Mouse (Mus musculus) liver, adult 2 months (tissue): ENCODE results near the gene Cnp. TPM values are rescaled to one million over a fixed set of nuclear protein-coding genes. Genes with fewer than 3 reads are reported as not detected.

ENCODE experiments used
- DNase-seq: peaks from one replicate; pipeline ENCODE4 v3.0.0-alpha.2; 2011; ENCODE audit warnings: low read depth, low spot score; ENCODE audit errors: extremely low read depth
- H3K27ac ChIP-seq: fragments of 200-500 bp; replicated peaks from 2 replicates; pipeline ENCODE4 v1.5.1; 2012; ENCODE audit warnings: low read depth, mild to moderate bottlenecking, control low read depth, inconsistent platforms, low read length; ENCODE audit not compliant: insufficient read depth
- H3K27me3 ChIP-seq: fragments of 200-500 bp; 2 replicates; pipeline ENCODE4 v1.6.1; 2012; ENCODE audit warnings: mild to moderate bottlenecking, moderate library complexity, low read length, inconsistent platforms; ENCODE audit not compliant: control insufficient read depth, insufficient read depth
- H3K36me3 ChIP-seq: fragments of 200-500 bp; 2 replicates; pipeline ENCODE4 v1.6.1; 2012; ENCODE audit warnings: low read length, inconsistent platforms; ENCODE audit not compliant: control insufficient read depth, insufficient read depth
- H3K4me1 ChIP-seq: fragments of 200-500 bp; 2 replicates; pipeline ENCODE4 v1.6.1; 2011; ENCODE audit warnings: low read length; ENCODE audit not compliant: control insufficient read depth, insufficient read depth
- H3K4me3 ChIP-seq: fragments of 200-500 bp; 2 replicates; pipeline ENCODE4 v1.5.1; 2011; ENCODE audit warnings: low read depth, mild to moderate bottlenecking, control low read depth, low read length, moderate library complexity; ENCODE audit not compliant: insufficient read depth
- H3K79me2 ChIP-seq: fragments of 200-500 bp; 2 replicates; pipeline ENCODE4 v1.6.1; 2012; ENCODE audit warnings: inconsistent platforms, mild to moderate bottlenecking, low read length, moderate library complexity; ENCODE audit not compliant: control insufficient read depth, insufficient read depth
- H3K9ac ChIP-seq: fragments of 200-500 bp; 2 replicates; pipeline ENCODE4 v1.6.1; 2012; ENCODE audit warnings: low read depth, mild to moderate bottlenecking, control low read depth, inconsistent platforms, low read length
- CTCF ChIP-seq: fragments of 200-500 bp; IDR thresholded peaks from 2 replicates; pipeline ENCODE4 v1.5.1; 2011; ENCODE audit warnings: low read depth, low read length, control low read depth
- POLR2A ChIP-seq: fragments of 200-500 bp; IDR thresholded peaks from 2 replicates; pipeline ENCODE4 v1.6.1; 2011; ENCODE audit warnings: low read length, control low read depth; ENCODE audit not compliant: insufficient read depth; ENCODE audit errors: extremely low read depth
- WGBS: fragments of 180-500 bp; shearing (Covaris S2); methylation state at CpG from one replicate; pipeline ENCODE4 v1.1.7; 2018; 5-methylcytosine and 5-hydroxymethylcytosine counted together
- polyA plus RNA-seq: library from polyadenylated mRNA; depleted of rRNA; stranded (reverse); fragments of >200 nt; gene quantifications from 2 replicates; pipeline ENCODE4 v1.2.3, GENCODE M21; 2012
- total RNA-seq: library from RNA; depleted of rRNA; stranded (reverse); fragments of >200 nt; gene quantifications from 2 replicates; pipeline ENCODE4 v1.2.3, GENCODE M21; 2014

The Cnp gene
- total and polyA plus RNA-seq, 2 experiments: 11.6 to 17.3 TPM

DNA sequence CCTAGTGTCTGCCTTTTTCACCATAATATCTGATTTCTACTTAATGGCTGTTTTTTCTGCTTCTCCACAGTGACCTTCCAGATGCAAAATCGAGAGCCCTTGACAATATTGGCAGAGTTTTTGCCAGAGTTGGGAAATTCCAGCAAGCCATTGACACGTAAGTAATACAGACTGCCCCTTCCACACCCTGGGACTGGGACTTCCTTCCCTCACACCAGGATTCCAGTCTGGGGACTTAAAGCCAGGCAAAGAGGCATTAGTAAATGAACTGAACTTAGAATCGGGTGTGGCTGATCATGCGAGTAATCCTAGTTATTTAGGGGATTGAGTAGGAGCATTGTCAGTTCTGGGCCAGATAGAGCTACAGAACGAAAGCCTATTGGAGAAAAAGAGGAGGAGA lies 13.0 kb upstream of the Cnp start:
- DNase-seq: no peak
- no peak for TF ChIP-seq CTCF
- WGBS: 74% methylated on average over 5 of the region's 5 CpGs

DNA sequence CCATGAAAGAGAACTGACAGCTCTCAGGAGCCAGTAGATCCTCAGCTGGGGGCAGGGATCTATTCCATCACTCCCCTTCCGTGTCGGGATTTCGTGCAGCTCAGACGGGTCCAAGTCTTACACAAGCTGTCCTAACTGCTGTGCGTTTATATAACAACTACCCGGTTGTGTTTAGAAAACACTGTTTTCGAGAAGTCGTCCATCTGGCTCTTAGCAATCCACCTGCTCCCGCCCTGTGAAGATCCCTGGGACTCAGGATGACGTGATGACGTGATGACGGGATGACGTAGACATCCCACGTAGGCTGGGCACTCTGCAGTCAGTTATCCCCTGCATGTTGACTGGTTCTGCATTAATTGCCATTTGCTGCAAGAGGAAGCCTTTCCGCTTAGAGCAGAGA lies 10.4 kb upstream of the Cnp start:
- TF ChIP-seq CTCF: no peak
- no peak for TF ChIP-seq POLR2A
- Histone ChIP-seq H3K4me1 (no peaks in the 10 kb centered on the region), H3K9ac (no peak overlapping the region), H3K27ac (no peak overlapping the region), H3K36me3 (no peaks in the 10 kb centered on the region), H3K27me3 (no peaks in the 10 kb centered on the region), H3K79me2 (no peaks in the 10 kb centered on the region), H3K4me3 (no peak overlapping the region)
- no peak for DNase-seq
- 83% methylated on average over 15 of the region's 15 CpGs for WGBS

More for the DNA sequence above, 13.0 kb upstream of the Cnp start:
- Histone ChIP-seq H3K27me3 (no peaks in the 10 kb centered on the region), H3K79me2 (no peaks in the 10 kb centered on the region), H3K27ac (no peak overlapping the region), H3K4me1 (no peaks in the 10 kb centered on the region), H3K9ac (no peak overlapping the region), H3K36me3 (no peaks in the 10 kb centered on the region), H3K4me3 (no peak overlapping the region)

DNA sequence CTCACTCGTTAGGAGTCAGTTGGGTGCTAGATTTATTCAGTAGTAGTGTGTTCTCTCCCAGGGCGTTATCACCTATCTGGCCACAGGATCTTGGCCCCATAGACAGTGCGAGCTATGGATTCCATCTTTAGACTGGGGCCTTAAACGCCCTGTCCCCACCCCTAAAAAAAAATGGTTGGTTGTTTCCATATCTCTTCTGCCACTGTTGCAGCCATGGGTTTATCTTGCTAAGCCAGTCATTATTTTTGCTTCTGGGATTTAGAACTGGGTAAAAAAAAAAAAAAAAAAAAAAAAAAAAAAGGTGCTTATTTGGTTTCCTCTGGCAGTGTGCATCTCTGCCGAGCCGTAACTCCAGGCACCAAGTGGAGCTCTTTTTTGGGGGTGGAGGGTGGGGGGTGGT lies 10.0 kb upstream of the Cnp start:
- TF ChIP-seq POLR2A: no peak
- no peak for TF ChIP-seq CTCF
- Histone ChIP-seq H3K79me2 (no peaks in the 10 kb centered on the region), H3K9ac (no peak overlapping the region), H3K4me1 (no peaks in the 10 kb centered on the region), H3K27ac (no peak overlapping the region), H3K27me3 (no peaks in the 10 kb centered on the region), H3K4me3 (no peak overlapping the region), H3K36me3 (no peaks in the 10 kb centered on the region)
- WGBS: 88% methylated on average over 6 of the region's 6 CpGs
- no peak for DNase-seq

DNA sequence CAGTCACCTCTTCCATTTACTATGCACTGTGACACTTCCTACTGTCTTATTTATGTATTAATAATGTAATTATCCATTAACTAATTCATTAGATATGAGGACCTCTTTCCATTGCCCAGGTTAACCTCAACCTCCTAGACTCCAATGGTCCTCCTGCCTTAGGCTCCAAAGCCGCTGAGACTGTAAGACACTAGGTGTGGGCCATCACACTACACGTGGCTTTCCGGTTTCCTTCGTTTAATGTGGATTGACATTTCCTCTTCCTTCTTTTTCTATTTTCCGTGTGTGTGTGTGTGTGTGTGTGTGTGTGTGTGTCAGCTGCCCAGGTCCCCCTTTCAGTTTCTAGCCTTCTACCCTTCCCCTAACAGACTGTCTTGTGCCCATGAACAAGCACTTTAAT lies 7.5 kb upstream of the Cnp start:
- H3K9ac ChIP-seq: no peak overlapping the region
- H3K4me3 ChIP-seq: no peak overlapping the region
- H3K4me1 ChIP-seq: no peaks in the 10 kb centered on the region; the same call in 1 of the 2 replicates
- H3K36me3 ChIP-seq: no peaks in the 10 kb centered on the region
- WGBS: 65% methylated on average over 5 of the region's 5 CpGs
- no peak overlapping the region for H3K27ac ChIP-seq
- DNase-seq: no peak
- TF ChIP-seq POLR2A: no peak
- no peak for TF ChIP-seq CTCF
- no peaks in the 10 kb centered on the region for H3K79me2 ChIP-seq
- H3K27me3 ChIP-seq: no peaks in the 10 kb centered on the region

DNA sequence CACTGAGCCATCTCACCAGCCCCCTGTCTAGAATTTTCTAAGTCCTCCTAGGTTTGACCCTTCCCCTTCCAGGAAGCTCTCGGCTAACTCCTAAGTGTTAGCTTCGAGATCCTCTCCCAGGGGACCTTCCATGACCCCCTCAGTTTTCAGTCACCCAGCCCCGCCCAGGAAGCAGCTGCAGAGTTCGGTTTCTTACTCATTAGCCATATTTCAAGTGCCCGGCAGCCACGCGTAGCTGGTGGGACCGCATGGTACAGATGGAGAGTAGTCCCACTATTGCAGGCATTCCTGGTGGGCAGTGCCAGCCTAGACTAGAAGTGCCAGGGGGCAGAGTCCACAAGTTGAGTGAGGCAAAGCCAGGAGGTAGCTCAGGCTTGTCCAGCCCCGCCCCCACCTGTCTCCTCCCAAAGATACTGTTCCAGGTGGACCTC lies 6.9 kb upstream of the Cnp start:
- no peaks in the 10 kb centered on the region for H3K27me3 ChIP-seq
- 61% methylated on average over 9 of the region's 9 CpGs for WGBS
- no peak for DNase-seq
- no peak for TF ChIP-seq CTCF
- no peak for TF ChIP-seq POLR2A
- no peaks in the 10 kb centered on the region for H3K36me3 ChIP-seq
- H3K4me3 ChIP-seq: no peak overlapping the region
- H3K4me1 ChIP-seq: no peaks in the 10 kb centered on the region; the same call in 1 of the 2 replicates
- H3K79me2 ChIP-seq: no peaks in the 10 kb centered on the region
- no peak overlapping the region for H3K9ac ChIP-seq
- no peak overlapping the region for H3K27ac ChIP-seq

DNA sequence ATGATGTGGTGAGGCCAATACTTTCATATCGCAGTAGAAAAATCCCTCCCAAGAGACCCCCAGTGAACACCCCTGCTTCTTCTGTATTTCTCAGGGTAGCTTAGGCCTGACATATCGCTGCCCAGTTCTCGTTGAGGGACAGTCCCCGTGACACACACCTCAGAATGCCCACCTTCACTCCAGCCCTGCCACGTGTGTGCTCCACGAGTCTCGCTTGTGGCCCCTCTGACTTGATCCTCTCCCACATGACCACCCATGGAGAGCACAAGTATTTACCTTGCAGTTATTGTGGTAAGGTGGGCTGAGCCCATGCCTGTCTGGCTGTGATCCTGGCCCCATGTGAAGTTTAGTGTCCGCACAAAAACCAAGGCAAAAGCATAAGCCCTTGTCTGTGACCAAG lies 6.0 kb upstream of the Cnp start:
- DNase-seq: no peak
- H3K27me3 ChIP-seq: no peaks in the 10 kb centered on the region
- H3K27ac ChIP-seq: no peak overlapping the region
- 90% methylated on average over 8 of the region's 8 CpGs for WGBS
- H3K36me3 ChIP-seq: no peaks in the 10 kb centered on the region
- H3K4me3 ChIP-seq: no peak overlapping the region
- no peaks in the 10 kb centered on the region for H3K79me2 ChIP-seq
- H3K9ac ChIP-seq: no peak overlapping the region
- no peaks in the 10 kb centered on the region; the same call in 1 of the 2 replicates for H3K4me1 ChIP-seq
- TF ChIP-seq CTCF (no peak), POLR2A (no peak)
